Mouse (Mus musculus) ovary, postnatal 36 days (tissue): ENCODE results near the gene Dnm3.

Experiments used
- DNase-seq: peaks from one replicate; pipeline ENCODE4 v3.0.0; 2022; ENCODE audit warnings: low spot score, mixed read lengths

The Dnm3 gene

GRCm38 (mm10) chr1:162108181-162108671 lies 369.6 kb downstream of the Dnm3 start:
- DNase-seq, result no peak

GRCm38 (mm10) chr1:162107011-162107606 lies 370.7 kb downstream of the Dnm3 start:
- DNase-seq, result no peak

GRCm38 (mm10) chr1:162100961-162101830 lies 376.6 kb downstream of the Dnm3 start:
- DNase-seq, result no peak

GRCm38 (mm10) chr1:162100033-162100820 lies 377.6 kb downstream of the Dnm3 start:
- DNase-seq, result no peak

GRCm38 (mm10) chr1:162099203-162099602 lies 378.6 kb downstream of the Dnm3 start:
- DNase-seq, result no peak

GRCm38 (mm10) chr1:162094523-162095272 lies 383.1 kb downstream of the Dnm3 start:
- DNase-seq, result no peak

- peak; percentile 22 for DNase-seq
Observed at GRCm38 (mm10) chr1:162093806-162094522, 383.9 kb downstream of the Dnm3 start.

GRCm38 (mm10) chr1:162092899-162093659 lies 384.8 kb downstream of the Dnm3 start:
- DNase-seq, result no peak

- no peak for DNase-seq
Observed at GRCm38 (mm10) chr1:162092401-162092800, 385.4 kb downstream of the Dnm3 start.

GRCm38 (mm10) chr1:162083886-162084478 lies 393.9 kb downstream of the Dnm3 start:
- no peak for DNase-seq

GRCm38 (mm10) chr1:162083354-162083753 lies 394.5 kb downstream of the Dnm3 start:
- no peak for DNase-seq

GRCm38 (mm10) chr1:162082711-162083110 lies 395.1 kb downstream of the Dnm3 start:
- no peak for DNase-seq

GRCm38 (mm10) chr1:162081693-162082372 lies 396.0 kb downstream of the Dnm3 start:
- no peak for DNase-seq

- no peak for DNase-seq
Observed at GRCm38 (mm10) chr1:162079989-162080388, 397.8 kb downstream of the Dnm3 start.

GRCm38 (mm10) chr1:162077454-162077853 lies 400.4 kb downstream of the Dnm3 start:
- DNase-seq, result no peak

GRCm38 (mm10) chr1:162076581-162077001 lies 401.2 kb downstream of the Dnm3 start:
- DNase-seq, result no peak

GRCm38 (mm10) chr1:162075831-162076230 lies 402.0 kb downstream of the Dnm3 start:
- no peak for DNase-seq

GRCm38 (mm10) chr1:162075416-162075815 lies 402.4 kb downstream of the Dnm3 start:
- DNase-seq, result no peak
